Mouse (Mus musculus) right cerebral cortex, adult 18-20 months (tissue): ENCODE data around the gene Clec10a.
A peak's percentile ranks its signal among the peaks of the same experiment; 100 is the strongest.
"Not testable (repeated sequence)": the region's sequence is repeated elsewhere in the genome, so short reads cannot be mapped to it uniquely, and the experiment has no call there.

Experiments used
- DNase-seq: peaks from one replicate; pipeline ENCODE4 v3.0.0; 2022; ENCODE audit warnings: mixed read lengths

Clec10a gene

GRCm38 (mm10) chr11:70155897-70156296 lies at the start of gene Clec10a:
Gene Clec10a, plus strand, starts transcription at chr11:70156197.
- DNase-seq: not testable (repeated sequence)

GRCm38 (mm10) chr11:70107085-70107484 lies 48.9 kb upstream of the Clec10a start:
- no peak for DNase-seq

- peak; percentile 6 for DNase-seq
Measured at GRCm38 (mm10) chr11:70110146-70110545, 45.9 kb upstream of the Clec10a start.

- DNase-seq: no peak
Measured at GRCm38 (mm10) chr11:70114562-70114961, 41.4 kb upstream of the Clec10a start.

GRCm38 (mm10) chr11:70115901-70116300 lies 40.1 kb upstream of the Clec10a start:
- DNase-seq: no peak

- DNase-seq: no peak
Measured at GRCm38 (mm10) chr11:70129926-70130379, 26.0 kb upstream of the Clec10a start, which contains the start of gene Mgl2. Gene Mgl2, plus strand, starts transcription at chr11:70130329.

GRCm38 (mm10) chr11:70135001-70135400 lies 21.0 kb upstream of the Clec10a start:
- not testable (repeated sequence) for DNase-seq

GRCm38 (mm10) chr11:70135925-70136324 lies 20.1 kb upstream of the Clec10a start:
- not testable (repeated sequence) for DNase-seq

GRCm38 (mm10) chr11:70139171-70139570 lies 16.8 kb upstream of the Clec10a start:
- DNase-seq: no peak

- no peak for DNase-seq
Measured at GRCm38 (mm10) chr11:70151072-70151471, 4.9 kb upstream of the Clec10a start.

- DNase-seq: no peak
Measured at GRCm38 (mm10) chr11:70162336-70162735, 6.3 kb downstream of the Clec10a start.

GRCm38 (mm10) chr11:70165972-70166921 lies 10.2 kb downstream of the Clec10a start:
- DNase-seq: no peak

GRCm38 (mm10) chr11:70168136-70168535 lies 12.1 kb downstream of the Clec10a start:
- no peak for DNase-seq

- DNase-seq: peak; percentile 8
Measured at GRCm38 (mm10) chr11:70169471-70169870, 13.5 kb downstream of the Clec10a start.

- no peak for DNase-seq
Measured at GRCm38 (mm10) chr11:70170291-70170690, 14.3 kb downstream of the Clec10a start.

GRCm38 (mm10) chr11:70171181-70171580 lies 15.2 kb downstream of the Clec10a start:
- no peak for DNase-seq

- no peak for DNase-seq
Measured at GRCm38 (mm10) chr11:70171847-70172246, 15.8 kb downstream of the Clec10a start.

- DNase-seq: no peak
Measured at GRCm38 (mm10) chr11:70172298-70172697, 16.3 kb downstream of the Clec10a start.

GRCm38 (mm10) chr11:70174491-70174890 lies 18.5 kb downstream of the Clec10a start:
- DNase-seq: no peak

GRCm38 (mm10) chr11:70177647-70178046 lies 21.6 kb downstream of the Clec10a start:
- DNase-seq: no peak

- DNase-seq: no peak
Measured at GRCm38 (mm10) chr11:70178311-70178710, 22.3 kb downstream of the Clec10a start.

- DNase-seq: no peak
Measured at GRCm38 (mm10) chr11:70178756-70179155, 22.8 kb downstream of the Clec10a start.

- DNase-seq: peak; percentile 11
Measured at GRCm38 (mm10) chr11:70179401-70179800, 23.4 kb downstream of the Clec10a start.

GRCm38 (mm10) chr11:70180496-70180895 lies 24.5 kb downstream of the Clec10a start:
- no peak for DNase-seq
